ENCODE assay signal across 18 mouse cellular contexts in genomic region chr8:88518047-88518446, GRCm38 (mm10). TPM values are rescaled to one million over a fixed set of nuclear protein-coding genes. Genes with fewer than 3 reads are reported as not detected.
"Had no signal": no experiment of that assay in that cellular context is flagged by ENCODE, and none has a peak within 500 bp of the region (broad histone marks: within the 10 kb centered on the region; RNA-seq: fewer than 3 reads in every experiment).

No protein-coding gene starts in this region.

- H3K4me3 ChIP-seq: myocyte; neural tube, embryonic 13.5 days; neural tube, embryonic 15.5 days had no signal

- DNase-seq: lung, adult 18-20 months; lung, embryonic 14.5 days; lung, postnatal 10 days; lung, postnatal 4 days; retina, postnatal 1 day; right cerebral cortex, adult 18-20 months; right cerebral cortex, postnatal 25 days; right cerebral cortex, postnatal 4 days; spleen, adult 18-20 months; thymus, adult 18-20 months; thymus, postnatal 14 days; thymus, postnatal 36 days had no signal

- H3K9ac ChIP-seq: lung, embryonic 14.5 days; neural tube, embryonic 13.5 days; neural tube, embryonic 15.5 days had no signal

- H3K4me2 ChIP-seq: lung, embryonic 14.5 days; midbrain, embryonic 11.5 days; neural tube, embryonic 13.5 days; neural tube, embryonic 15.5 days had no signal

- H3K36me3 ChIP-seq: neural tube, embryonic 13.5 days; neural tube, embryonic 15.5 days had no signal

- ATAC-seq: midbrain, embryonic 16.5 days had no signal

- H3K27ac ChIP-seq: neural tube, embryonic 13.5 days; neural tube, embryonic 15.5 days had no signal

RNA-seq across cellular contexts. Expression of gene Nkd1, which starts 3.1 kb away (rescaled TPM):
- total RNA-seq: megakaryocyte-erythroid progenitor cell, adult 5-6 weeks had no signal
